Mouse (Mus musculus) limb, embryonic 14.5 days (tissue): ENCODE results near the gene Gucy2f. TPM values are rescaled to one million over a fixed set of nuclear protein-coding genes. Genes with fewer than 3 reads are reported as not detected.
A peak's percentile ranks its signal among the peaks of the same experiment; 100 is the strongest.

Experiments used
- ATAC-seq: fragments of 200-750 bp; cut with Nextera tagmentation; 2 replicates; pipeline ENCODE4 v1.8.0; 2017; ENCODE audit warnings: low read depth, moderate number of reproducible peaks, moderate TSS enrichment; ENCODE audit not compliant: low FRiP score
- DNase-seq: peaks from one replicate; pipeline ENCODE4 v3.0.0-alpha.2; 2015; ENCODE audit warnings: low spot score
- H3K27ac ChIP-seq: fragments of 300-500 bp; sonication (generic); replicated peaks from 2 replicates; pipeline ENCODE4 v1.5.1; 2014; ENCODE audit warnings: low read depth, mild to moderate bottlenecking, low read length, moderate library complexity, mixed read lengths
- H3K27me3 ChIP-seq: fragments of 300-500 bp; sonication (generic); 2 replicates; pipeline ENCODE4 v1.6.1; 2014; ENCODE audit warnings: low read length, mixed read lengths; ENCODE audit not compliant: control insufficient read depth, insufficient read depth
- H3K36me3 ChIP-seq: fragments of 300-500 bp; sonication (generic); 2 replicates; pipeline ENCODE4 v1.6.1; 2014; ENCODE audit warnings: mild to moderate bottlenecking, low read length, moderate library complexity, mixed read lengths; ENCODE audit not compliant: control insufficient read depth, insufficient read depth
- H3K4me1 ChIP-seq: fragments of 300-500 bp; sonication (generic); 2 replicates; pipeline ENCODE4 v1.6.1; 2014; ENCODE audit warnings: antibody characterized with exemption, low read length, mixed read lengths; ENCODE audit not compliant: control insufficient read depth, insufficient read depth
- H3K4me2 ChIP-seq: fragments of 300-500 bp; sonication (generic); replicated peaks from 2 replicates; pipeline ENCODE4 v1.6.1; 2014; ENCODE audit warnings: low read depth, mild to moderate bottlenecking, low read length, moderate library complexity; ENCODE audit not compliant: severe bottlenecking
- H3K4me3 ChIP-seq: fragments of 300-500 bp; sonication (generic); replicated peaks from 2 replicates; pipeline ENCODE4 v1.5.1; 2014; ENCODE audit warnings: low read length
- H3K9ac ChIP-seq: fragments of 300-500 bp; sonication (generic); 2 replicates; pipeline ENCODE4 v1.6.1; 2014; ENCODE audit warnings: mild to moderate bottlenecking, low read depth, low read length, moderate library complexity; ENCODE audit not compliant: severe bottlenecking
- H3K9me3 ChIP-seq: fragments of 300-500 bp; sonication (generic); 2 replicates; pipeline ENCODE4 v1.6.1; 2016; ENCODE audit warnings: low read length; ENCODE audit not compliant: control insufficient read depth
- POLR2A ChIP-seq: fragments of 200-500 bp; IDR thresholded peaks from 2 replicates; pipeline ENCODE4 v1.8.0; 2012; ENCODE audit warnings: inconsistent platforms, mild to moderate bottlenecking, moderate library complexity, borderline replicate concordance; ENCODE audit not compliant: insufficient read depth, insufficient read length; ENCODE audit errors: extremely low read depth
- WGBS: fragments of 180-500 bp; shearing (Covaris S2); extraction: QIAGEN DNeasy Blood & Tissue Kit; methylation state at CpG from one replicate; pipeline ENCODE4 v1.1.7; 2014; 5-methylcytosine and 5-hydroxymethylcytosine counted together
- polyA plus RNA-seq, 2 experiments: library from polyadenylated mRNA; depleted of rRNA in 1 of 2; stranded (reverse) in 1 of 2; unstranded in 1 of 2; fragments of >200 nt; fragmentation: Nextera tagmentation in 1 of 2; extraction: Ambion mirVana in 1 of 2; gene quantifications; 2 replicates each; pipeline versions ENCODE4 v1.2.1 to v1.2.3; 2012 to 2014

Gene Gucy2f
- polyA plus RNA-seq, 2 experiments, result 0.01 TPM; not detected in 1

GRCm38 (mm10) chrX:142194420-142194819, 2.3 kb downstream of the Gucy2f start:
- no peak overlapping the region for H3K4me2 ChIP-seq
- H3K27ac ChIP-seq, result no peak overlapping the region
- no peaks in the 10 kb centered on the region for H3K27me3 ChIP-seq
- TF ChIP-seq POLR2A, result no peak
- no peak overlapping the region for H3K4me3 ChIP-seq
- H3K4me1 ChIP-seq, result no peaks in the 10 kb centered on the region
- DNase-seq (no peak), ATAC-seq (no peak)
- 71% methylated on average over 6 of the region's 6 CpGs for WGBS
- H3K9me3 ChIP-seq, result no peaks in the 10 kb centered on the region
- H3K36me3 ChIP-seq, result no peaks in the 10 kb centered on the region
- H3K9ac ChIP-seq, result no peak overlapping the region

GRCm38 (mm10) chrX:142190355-142190754, 6.4 kb downstream of the Gucy2f start:
- Histone ChIP-seq H3K27me3 (no peaks in the 10 kb centered on the region), H3K4me2 (no peak overlapping the region), H3K4me3 (no peak overlapping the region), H3K9ac (no peak overlapping the region), H3K36me3 (no peaks in the 10 kb centered on the region), H3K4me1 (no peaks in the 10 kb centered on the region), H3K27ac (no peak overlapping the region), H3K9me3 (no peaks in the 10 kb centered on the region)
- no peak for TF ChIP-seq POLR2A
- DNase-seq (no peak), ATAC-seq (no peak)
- whole genome bisulfite sequencing, result 66% methylated on average over 2 of the region's 2 CpGs

GRCm38 (mm10) chrX:142189023-142189703, 7.6 kb downstream of the Gucy2f start:
- DNase-seq, result peak; percentile 18
- 42% methylated on average over 22 of the region's 22 CpGs for WGBS
- Histone ChIP-seq H3K4me1 (no peaks in the 10 kb centered on the region), H3K27ac (no peak overlapping the region), H3K9me3 (no peaks in the 10 kb centered on the region), H3K9ac (no peak overlapping the region), H3K36me3 (no peaks in the 10 kb centered on the region), H3K27me3 (no peaks in the 10 kb centered on the region), H3K4me2 (no peak overlapping the region), H3K4me3 (no peak overlapping the region)
- no peak for ATAC-seq
- no peak for TF ChIP-seq POLR2A

- H3K9ac ChIP-seq, result no peak overlapping the region
- H3K9me3 ChIP-seq, result no peaks in the 10 kb centered on the region
- no peak for DNase-seq
- ATAC-seq, result no peak
- H3K27ac ChIP-seq, result no peak overlapping the region
- H3K4me3 ChIP-seq, result no peak overlapping the region
- no peak overlapping the region for H3K4me2 ChIP-seq
- no peaks in the 10 kb centered on the region for H3K36me3 ChIP-seq
- H3K4me1 ChIP-seq, result no peaks in the 10 kb centered on the region
- 75% methylated on average over 2 of the region's 2 CpGs for whole genome bisulfite sequencing
- no peak for TF ChIP-seq POLR2A
- no peaks in the 10 kb centered on the region for H3K27me3 ChIP-seq
These were observed 14.7 kb downstream of the Gucy2f start for GRCm38 (mm10) chrX:142182026-142182425.

GRCm38 (mm10) chrX:142176981-142177380, 19.8 kb downstream of the Gucy2f start:
- no peak for ATAC-seq
- no peak for TF ChIP-seq POLR2A
- H3K9ac ChIP-seq, result no peak overlapping the region
- no peaks in the 10 kb centered on the region for H3K4me1 ChIP-seq
- H3K4me2 ChIP-seq, result no peak overlapping the region
- no peaks in the 10 kb centered on the region for H3K27me3 ChIP-seq
- no peaks in the 10 kb centered on the region for H3K36me3 ChIP-seq
- no peak overlapping the region for H3K4me3 ChIP-seq
- no peak for DNase-seq
- H3K9me3 ChIP-seq, result no peaks in the 10 kb centered on the region
- no peak overlapping the region for H3K27ac ChIP-seq
